Mouse (Mus musculus): Measurements from ENCODE around the gene Ptbp1. TPM values are rescaled to one million over a fixed set of nuclear protein-coding genes. Genes with fewer than 3 reads are reported as not detected.
A peak's percentile ranks its signal among the peaks of the same experiment; 100 is the strongest.

The Ptbp1 gene
- polyA plus RNA-seq, 1 experiment, result 207 TPM

- DNase-seq (ENCODE audit: low read depth), result no peak
These were observed 19.3 kb upstream of the Ptbp1 start for GRCm38 (mm10) chr10:79834769-79835398.

- DNase-seq (ENCODE audit: low read depth), result no peak
These were observed 17.3 kb upstream of the Ptbp1 start for GRCm38 (mm10) chr10:79836918-79837317.

- no peak for DNase-seq (ENCODE audit: low read depth)
These were observed 16.1 kb upstream of the Ptbp1 start for GRCm38 (mm10) chr10:79838151-79838550.

DNA sequence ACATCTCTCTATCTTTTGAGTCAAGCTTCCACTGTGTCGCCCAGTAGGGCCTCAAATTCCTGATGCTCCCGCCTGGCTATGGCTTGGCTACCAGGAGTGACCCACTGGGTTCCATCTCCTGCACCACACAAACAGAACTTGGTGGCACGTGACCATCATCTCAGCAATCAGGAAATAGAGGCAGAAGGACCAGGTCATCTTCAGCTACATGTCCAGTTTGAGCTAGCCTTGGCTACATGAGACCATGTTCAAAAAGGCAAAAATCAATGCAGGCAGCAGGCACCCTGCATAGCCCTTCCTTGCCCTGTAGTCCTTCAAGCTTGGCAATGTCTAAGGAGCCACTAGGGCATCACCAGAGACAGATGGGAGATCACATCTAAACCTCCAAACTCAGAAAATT, 14.1 kb upstream of the Ptbp1 start:
- DNase-seq (ENCODE audit: low read depth), result no peak

GRCm38 (mm10) chr10:79840644-79841551, 13.3 kb upstream of the Ptbp1 start:
- DNase-seq (ENCODE audit: low read depth), result peak; percentile 55

GRCm38 (mm10) chr10:79842322-79842721, 11.9 kb upstream of the Ptbp1 start:
- no peak for DNase-seq (ENCODE audit: low read depth)

- DNase-seq (ENCODE audit: low read depth), result no peak
These were observed 10.8 kb upstream of the Ptbp1 start for GRCm38 (mm10) chr10:79843476-79843875.

GRCm38 (mm10) chr10:79846553-79846952, 7.7 kb upstream of the Ptbp1 start:
- no peak for DNase-seq (ENCODE audit: low read depth)

DNA sequence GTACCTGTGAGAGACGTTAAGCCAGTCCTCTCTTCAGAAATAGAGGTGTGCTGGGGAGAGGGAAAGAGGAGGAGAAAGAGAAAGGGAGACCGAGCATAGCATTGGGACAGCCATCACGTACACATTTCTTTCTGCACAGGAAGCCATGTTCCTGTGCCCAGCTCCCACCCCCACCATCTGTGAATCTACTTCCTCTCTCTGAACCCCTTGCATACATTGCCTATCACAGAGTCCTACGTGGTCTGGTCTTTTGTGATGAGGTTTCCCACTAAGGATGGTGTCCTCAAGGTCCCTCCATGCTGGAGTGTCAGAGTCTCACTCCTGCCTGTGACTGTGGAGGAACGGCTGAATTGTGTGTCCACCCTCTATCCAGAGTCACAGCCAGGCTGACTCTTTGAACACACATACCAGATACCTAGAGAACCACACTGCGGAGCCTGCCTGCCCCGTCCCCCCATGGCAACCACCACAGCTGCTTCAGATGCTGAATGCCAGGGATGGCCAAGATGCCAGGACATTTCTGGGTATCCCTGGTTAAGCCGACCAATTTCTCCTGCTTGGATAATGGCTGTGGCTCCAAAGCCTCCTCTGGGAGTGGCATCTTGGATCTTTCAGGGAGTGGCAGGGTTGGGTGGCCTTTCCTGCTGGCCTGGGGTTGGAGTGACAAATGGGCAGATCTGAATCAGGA, 4.1 kb upstream of the Ptbp1 start:
- DNase-seq (ENCODE audit: low read depth), result no peak

DNA sequence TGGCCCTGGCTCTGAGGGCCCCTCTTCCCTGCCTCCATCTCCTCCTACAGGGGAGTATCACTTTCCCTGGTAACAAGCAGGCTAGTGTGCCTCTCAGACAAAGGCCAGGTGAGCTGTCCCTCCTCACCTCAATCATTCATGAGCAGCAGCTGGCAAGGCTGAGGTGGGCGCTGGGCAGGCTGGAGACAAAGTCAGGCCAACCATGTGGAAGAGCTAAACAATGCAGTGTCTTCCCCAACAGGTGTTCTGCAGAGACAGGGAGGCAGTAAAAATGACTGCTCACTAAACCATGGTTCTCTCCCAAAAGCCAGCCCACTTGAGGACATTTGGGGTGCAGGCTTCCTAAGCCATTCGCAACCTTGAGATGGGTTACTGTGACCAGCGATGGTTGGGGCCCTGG, 2.6 kb upstream of the Ptbp1 start:
- DNase-seq (ENCODE audit: low read depth), result no peak

DNA sequence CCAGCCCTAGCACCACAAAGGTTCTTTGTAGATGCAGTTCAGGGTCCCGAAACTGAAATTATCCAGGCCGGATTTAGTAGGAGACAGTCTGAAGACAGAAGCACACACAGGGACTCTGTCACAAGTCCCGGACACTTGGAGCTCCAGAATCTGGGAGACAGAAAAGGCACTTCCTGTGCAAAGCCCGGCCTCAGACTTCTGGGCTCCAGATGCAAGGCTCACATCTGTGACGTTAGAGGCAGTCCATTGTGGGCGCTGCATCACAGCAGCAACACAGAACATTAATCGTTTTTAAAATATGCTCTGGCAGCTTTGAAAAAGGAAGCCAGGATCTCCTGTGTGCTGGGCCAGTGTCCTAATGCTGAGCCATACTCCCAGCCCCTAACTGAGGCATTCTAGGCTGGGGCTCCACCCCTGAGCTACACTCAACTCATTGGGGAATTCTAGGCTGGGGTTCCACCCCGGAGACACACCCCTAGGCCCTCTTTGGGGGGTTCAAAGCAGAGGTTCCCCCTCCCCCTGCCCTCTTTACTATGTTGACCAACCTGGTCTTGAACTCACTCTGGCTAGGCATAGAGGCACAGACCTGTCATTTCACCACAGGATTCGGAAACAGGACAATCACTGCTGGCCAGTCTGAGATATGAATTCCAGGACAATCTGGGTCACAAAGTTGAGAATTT, 2.0 kb upstream of the Ptbp1 start:
- no peak for DNase-seq (ENCODE audit: low read depth)

DNA sequence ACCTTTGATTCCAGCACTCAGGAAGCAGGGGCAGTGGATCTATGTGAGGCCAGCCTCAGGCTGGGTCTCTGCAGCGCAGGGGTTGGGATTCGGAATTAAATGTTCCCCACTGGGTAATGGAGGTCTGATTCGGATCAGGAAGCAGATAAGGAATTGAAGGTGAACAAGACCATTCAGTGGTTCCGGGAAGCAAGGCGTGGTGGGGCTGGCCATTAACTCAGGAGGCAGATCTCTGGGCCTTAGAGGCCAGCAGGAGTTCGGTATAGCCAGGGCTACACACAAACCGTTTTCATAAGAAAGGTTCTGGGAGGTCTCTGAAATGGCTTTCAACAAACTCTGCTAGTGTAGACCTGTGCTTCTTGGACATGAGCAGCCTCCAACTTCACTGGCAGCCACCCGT, 1.4 kb upstream of the Ptbp1 start:
- no peak for DNase-seq (ENCODE audit: low read depth)

DNA sequence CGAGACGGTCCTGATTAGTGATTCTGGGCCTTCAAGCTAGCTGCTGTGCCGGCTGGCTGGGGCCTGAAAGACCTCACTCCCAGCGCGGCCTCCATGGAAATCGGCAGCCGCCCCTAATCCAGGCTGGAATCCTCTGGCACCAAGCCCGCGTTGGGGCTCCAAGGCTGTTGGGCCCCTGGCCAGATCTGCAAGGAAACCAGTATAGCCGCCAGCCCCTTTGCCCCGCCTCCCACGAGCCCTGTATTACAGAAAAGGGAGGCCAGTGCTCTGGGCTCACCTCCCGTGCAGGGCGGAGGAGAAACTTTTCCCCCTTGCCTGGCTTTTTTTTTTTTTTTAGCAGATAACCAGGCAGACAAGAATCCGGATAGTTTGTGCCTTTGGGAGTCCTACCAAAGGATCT, 835 bp upstream of the Ptbp1 start:
- peak; percentile 62 for DNase-seq (ENCODE audit: low read depth)

GRCm38 (mm10) chr10:79854801-79855541, 744 bp downstream of the Ptbp1 start:
- no peak for DNase-seq (ENCODE audit: low read depth)

DNA sequence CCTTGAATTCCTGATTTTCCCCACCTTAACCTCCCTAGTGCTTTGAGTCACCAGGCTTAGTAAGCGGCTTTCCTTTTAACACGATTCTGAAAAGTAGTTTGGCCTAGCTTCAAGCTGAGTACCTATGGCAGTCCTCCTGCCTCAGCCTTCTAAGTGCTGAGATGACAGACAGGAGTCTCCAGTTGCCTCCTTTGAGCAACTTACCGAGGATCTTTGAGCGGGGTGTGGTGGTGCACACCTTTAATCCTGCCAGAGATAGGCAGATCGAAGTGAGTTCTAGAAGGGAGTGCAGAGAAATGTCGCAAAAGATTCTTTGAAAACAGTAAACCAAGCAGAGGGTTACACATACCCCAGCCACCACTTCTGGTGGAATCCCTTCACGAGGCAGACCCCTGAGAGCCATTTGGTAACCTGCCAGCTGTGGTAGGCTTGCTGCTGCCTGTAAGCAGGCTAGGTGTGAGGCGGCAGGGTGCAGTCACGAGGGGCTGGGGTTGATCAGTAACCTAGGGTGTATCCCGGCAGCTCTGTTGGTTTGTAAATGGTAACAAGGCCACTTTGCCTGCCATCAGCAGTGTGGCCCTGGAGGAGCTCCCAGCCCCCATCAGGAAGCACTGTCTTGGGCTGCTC, 1.4 kb downstream of the Ptbp1 start:
- DNase-seq (ENCODE audit: low read depth), result no peak

DNA sequence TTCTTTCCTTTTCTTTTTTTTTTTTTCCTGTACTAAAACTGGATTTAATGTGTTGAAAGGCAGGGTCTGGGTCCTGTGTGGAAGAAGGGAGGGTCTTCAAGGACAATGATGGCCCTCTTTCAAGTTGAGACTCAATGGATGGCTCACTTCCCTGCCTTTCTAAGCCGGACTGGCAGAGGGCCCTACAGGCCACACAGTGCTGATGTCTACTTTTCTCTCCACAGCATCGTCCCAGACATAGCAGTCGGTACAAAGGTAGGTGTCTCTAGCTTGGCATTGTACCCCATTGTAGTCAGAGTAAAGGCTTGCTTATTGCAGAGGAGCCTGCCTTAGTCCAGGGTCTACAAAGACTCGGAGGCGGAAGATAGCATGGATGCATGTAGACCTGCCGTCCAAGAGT, 2.1 kb downstream of the Ptbp1 start:
- DNase-seq (ENCODE audit: low read depth), result no peak

- DNase-seq (ENCODE audit: low read depth), result no peak
These were observed 2.7 kb downstream of the Ptbp1 start for GRCm38 (mm10) chr10:79856704-79857451.

DNA sequence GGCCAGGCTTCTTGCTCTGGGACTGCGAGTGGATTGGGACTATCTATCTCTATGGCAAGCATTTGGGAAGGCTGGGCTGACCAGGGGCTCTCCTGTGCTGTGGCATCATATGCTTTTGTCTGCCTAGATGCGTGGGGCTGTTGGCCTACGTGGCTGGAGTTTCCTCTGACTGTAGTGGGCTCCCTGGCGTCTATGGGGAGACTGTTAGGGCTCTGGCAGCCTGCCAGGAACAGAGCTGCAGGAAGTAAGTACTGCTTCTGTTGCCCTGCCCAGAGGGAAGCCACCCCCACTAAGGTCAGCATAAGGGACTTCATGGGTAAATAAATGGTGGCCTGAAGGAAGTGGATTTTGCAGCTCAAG, 3.2 kb downstream of the Ptbp1 start:
- DNase-seq (ENCODE audit: low read depth), result no peak

DNA sequence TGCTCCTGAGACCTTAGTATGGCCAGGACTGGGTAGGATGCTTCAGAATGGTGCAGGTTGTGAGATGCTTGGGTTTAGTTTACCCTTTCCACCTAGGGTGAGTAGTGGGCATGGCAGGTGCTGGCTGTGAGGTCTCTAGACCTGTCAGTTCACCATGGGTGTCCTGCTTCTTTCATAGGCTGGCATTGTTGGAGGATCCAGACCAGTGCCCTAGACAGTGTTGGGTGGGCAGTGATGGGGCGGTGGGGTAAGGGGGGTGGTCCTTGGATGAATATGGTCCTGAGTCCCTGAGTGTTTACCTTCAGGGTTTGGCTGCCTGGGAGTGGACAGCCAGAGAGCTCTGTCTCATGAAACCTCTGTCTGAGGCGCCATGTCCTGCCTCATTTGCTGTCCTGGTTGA, 3.7 kb downstream of the Ptbp1 start:
- DNase-seq (ENCODE audit: low read depth), result no peak

DNA sequence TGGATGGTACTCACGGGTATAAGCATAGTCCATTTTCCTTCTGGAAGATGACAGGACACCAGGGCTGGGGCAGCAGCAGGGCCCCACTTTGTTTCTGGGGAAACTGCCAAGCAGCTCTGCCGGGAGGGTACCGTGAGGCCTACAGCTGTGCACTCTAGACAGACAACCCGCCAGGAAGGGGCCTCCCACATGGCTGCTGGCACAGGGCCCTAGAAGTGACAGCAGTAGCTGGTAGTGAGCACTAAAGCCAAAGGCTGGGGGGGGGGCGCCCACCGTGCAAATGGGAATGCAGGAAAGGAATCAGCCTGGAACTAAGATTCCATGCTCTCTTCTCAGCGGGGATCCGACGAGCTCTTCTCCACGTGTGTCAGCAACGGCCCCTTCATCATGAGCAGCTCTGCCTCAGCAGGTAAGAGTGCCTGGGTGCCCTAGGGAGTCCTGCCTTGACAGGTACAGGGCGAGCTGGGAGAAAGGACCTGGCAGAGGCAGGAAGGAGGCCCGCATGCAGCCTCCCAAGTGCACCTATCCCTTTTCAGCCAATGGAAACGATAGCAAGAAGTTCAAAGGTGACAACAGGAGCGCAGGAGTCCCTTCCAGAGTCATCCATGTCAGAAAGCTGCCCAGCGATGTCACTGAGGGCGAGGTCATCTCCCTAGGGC, 4.3 kb downstream of the Ptbp1 start:
- no peak for DNase-seq (ENCODE audit: low read depth)
